8 mouse cellular contexts compared by ENCODE assay signal in genomic region chr9:109892651-109893250, GRCm38 (mm10). TPM values are rescaled to one million over a fixed set of nuclear protein-coding genes. Genes with fewer than 3 reads are reported as not detected.
DNase-seq lines count a peak whose midpoint lies in the region; ATAC-seq lines count a peak whose summit lies in the region.

No protein-coding gene starts in this region.

- peak; percentile 85 for DNase-seq in 416B (ENCODE audit: low read depth)
- DNase-seq in MEL-GATA-1-ER (ENCODE audit: extremely low read depth, low read depth), result peak; percentile 56
- DNase-seq in cerebellum, adult 11-12 months, result peak; percentile 75
- DNase-seq in induced T-regulatory cell, adult 2 months (ENCODE audit: low read depth), result peak; percentile 85
- DNase-seq in limb, embryonic 10.5 days (ENCODE audit: low spot score), result peak; percentile 80
- DNase-seq in neural tube, embryonic 11.5 days (ENCODE audit: low spot score), result peak; percentile 78
- peak; percentile 16 to 28 for DNase-seq in thymus, adult 18-20 months

- H3K27me3 ChIP-seq in forebrain, embryonic 15.5 days, result no peaks in the 10 kb centered on the region
- no peaks in the 10 kb centered on the region for H3K27me3 ChIP-seq in limb, embryonic 10.5 days (ENCODE audit: low read depth, poor library complexity, severe bottlenecking)
- H3K27me3 ChIP-seq in neural tube, embryonic 11.5 days (ENCODE audit: control insufficient read depth, insufficient read depth, low read length), result no peaks in the 10 kb centered on the region

- 62% methylated on average over 5 of the region's 5 CpGs for WGBS in forebrain, embryonic 15.5 days
- WGBS in limb, embryonic 10.5 days, result 71% methylated on average over 5 of the region's 5 CpGs
- 70% methylated on average over 5 of the region's 5 CpGs for WGBS in neural tube, embryonic 11.5 days

- H3K9ac ChIP-seq in forebrain, embryonic 15.5 days (replicated peaks), result no peak overlapping the region
- H3K9ac ChIP-seq in neural tube, embryonic 11.5 days (ENCODE audit: low read length), result no peak overlapping the region

- no peak overlapping the region for H3K4me3 ChIP-seq in forebrain, embryonic 15.5 days
- no peak overlapping the region for H3K4me3 ChIP-seq in limb, embryonic 10.5 days
- H3K4me3 ChIP-seq in neural tube, embryonic 11.5 days (ENCODE audit: low read depth, low read length), result no peak overlapping the region

- peaks cover 2% of the 10 kb centered on the region; the same call in 1 of the 2 replicates for H3K4me1 ChIP-seq in forebrain, embryonic 15.5 days
- H3K4me1 ChIP-seq in limb, embryonic 10.5 days, result peaks cover 8% of the 10 kb centered on the region
- H3K4me1 ChIP-seq in neural tube, embryonic 11.5 days (ENCODE audit: control insufficient read depth, insufficient read depth, low read length), result no peaks in the 10 kb centered on the region

- H3K36me3 ChIP-seq in forebrain, embryonic 15.5 days, result peaks cover 55% of the 10 kb centered on the region
- peaks cover 89% of the 10 kb centered on the region for H3K36me3 ChIP-seq in limb, embryonic 10.5 days
- peaks cover 18% of the 10 kb centered on the region for H3K36me3 ChIP-seq in neural tube, embryonic 11.5 days (ENCODE audit: control insufficient read depth, insufficient read depth, low read length)

- H3K4me2 ChIP-seq in forebrain, embryonic 15.5 days (replicated peaks), result no peak overlapping the region
- H3K4me2 ChIP-seq in neural tube, embryonic 11.5 days (ENCODE audit: low read depth), result no peak overlapping the region

- ATAC-seq in forebrain, embryonic 15.5 days (replicated peaks), result 0 out of 2 replicates have a peak, but pooled peaks have one; percentile 23
- no peak for ATAC-seq in neural tube, embryonic 11.5 days (ENCODE audit: insufficient read depth, low FRiP score, low TSS enrichment)

- no peaks in the 10 kb centered on the region for H3K9me3 ChIP-seq in forebrain, embryonic 15.5 days
- no peaks in the 10 kb centered on the region for H3K9me3 ChIP-seq in limb, embryonic 10.5 days (replicated peaks)
- no peaks in the 10 kb centered on the region for H3K9me3 ChIP-seq in neural tube, embryonic 11.5 days (ENCODE audit: control insufficient read depth, low read length)

- H3K27ac ChIP-seq in forebrain, embryonic 15.5 days (replicated peaks), result no peak overlapping the region
- no peak overlapping the region for H3K27ac ChIP-seq in limb, embryonic 10.5 days
- H3K27ac ChIP-seq in neural tube, embryonic 11.5 days (ENCODE audit: low read depth, low read length), result no peak overlapping the region

RNA-seq across cellular contexts. Expression of gene Cdc25a, which starts 17.4 kb away (rescaled TPM):
- polyA plus RNA-seq in forebrain, embryonic 15.5 days (2015; fragmentation: Nextera tagmentation; extraction: Ambion mirVana), result 21.4 and 22.7 TPM in 2 replicates
- polyA plus RNA-seq in limb, embryonic 10.5 days (2016; fragmentation: Nextera tagmentation; extraction: Ambion mirVana), result 54.4 and 55.6 TPM in 2 replicates
- 35.4 and 37.9 TPM in 2 replicates for polyA plus RNA-seq in neural tube, embryonic 11.5 days (2014; fragmentation: Nextera tagmentation; extraction: Ambion mirVana)

RNA-seq across cellular contexts. Expression of gene Map4, which starts 38.5 kb away (rescaled TPM):
- polyA plus RNA-seq in forebrain, embryonic 15.5 days (2015; fragmentation: Nextera tagmentation; extraction: Ambion mirVana), result 117 and 119 TPM in 2 replicates
- 37.3 and 43.9 TPM in 2 replicates for polyA plus RNA-seq in limb, embryonic 10.5 days (2016; fragmentation: Nextera tagmentation; extraction: Ambion mirVana)
- polyA plus RNA-seq in neural tube, embryonic 11.5 days (2014; fragmentation: Nextera tagmentation; extraction: Ambion mirVana), result 116 and 129 TPM in 2 replicates

RNA-seq across cellular contexts. Expression of gene Camp, which starts 43.3 kb away (rescaled TPM):
- 0.47 and 0.60 TPM in 2 replicates for polyA plus RNA-seq in forebrain, embryonic 15.5 days (2015; fragmentation: Nextera tagmentation; extraction: Ambion mirVana)
- polyA plus RNA-seq in limb, embryonic 10.5 days (2016; fragmentation: Nextera tagmentation; extraction: Ambion mirVana), result not detected in 2 replicates
- 0.68 and 1.1 TPM in 2 replicates for polyA plus RNA-seq in neural tube, embryonic 11.5 days (2014; fragmentation: Nextera tagmentation; extraction: Ambion mirVana)

Comparison
In these comparisons a context has a peak if more than half of its experiments do, and no peak if none do; other contexts are left out.
1. DNase-seq: peak in every context shown above with its lines; median percentile 85 in 416B; 85 in induced T-regulatory cell, adult 2 months; 80 in limb, embryonic 10.5 days; 78 in neural tube, embryonic 11.5 days; 75 in cerebellum, adult 11-12 months; 56 in MEL-GATA-1-ER; 22 in thymus, adult 18-20 months.